11 mouse cellular contexts compared by ENCODE assay signal in the genomic region with DNA sequence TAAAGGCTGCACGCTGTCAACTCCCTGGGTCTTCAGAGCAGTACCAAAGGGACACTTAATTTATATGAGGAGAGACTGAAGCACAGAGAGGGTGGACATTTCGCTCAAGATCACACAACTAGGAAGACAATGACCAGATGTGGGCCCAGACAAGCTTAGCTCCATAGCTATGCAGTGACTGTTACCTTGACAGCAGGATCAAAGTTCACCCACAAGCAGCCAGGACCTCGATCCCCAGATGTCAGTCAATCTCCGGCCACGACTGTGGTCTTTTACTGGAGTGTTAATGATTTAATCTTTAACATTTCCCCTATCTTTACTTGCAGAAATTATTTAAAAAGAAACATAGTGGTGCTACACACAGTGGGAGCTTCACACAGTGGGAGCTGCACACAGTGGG. TPM values are rescaled to one million over a fixed set of nuclear protein-coding genes. Genes with fewer than 3 reads are reported as not detected.
A peak's percentile ranks its signal among the peaks of the same experiment; 100 is the strongest.
DNase-seq lines count a peak whose midpoint lies in the region; ATAC-seq lines count a peak whose summit lies in the region.
"Had no signal": no experiment of that assay in that cellular context is flagged by ENCODE, and none has a peak within 500 bp of the region (broad histone marks: within the 10 kb centered on the region; RNA-seq: fewer than 3 reads in every experiment).

No protein-coding gene starts in this region.

- H3K4me2 ChIP-seq in neural tube, embryonic 13.5 days: no peak overlapping the region
- peak overlapping the region; percentile 11; the same call in 1 of the 2 replicates for H3K4me2 ChIP-seq in limb, embryonic 13.5 days (replicated peaks)

- H3K27ac ChIP-seq in neural tube, embryonic 13.5 days (replicated peaks): peak overlapping the region; percentile 46; the same call in 1 of the 2 replicates
- peak overlapping the region; percentile 28; the same call in 1 of the 2 replicates for H3K27ac ChIP-seq in limb, embryonic 13.5 days

- peak; percentile 49 for DNase-seq in embryo, embryonic 10 days (ENCODE audit: low spot score)
- no peak for DNase-seq in embryo, embryonic 9.5 days (ENCODE audit: extremely low spot score)
- DNase-seq in neural tube, embryonic 10.5 days (ENCODE audit: extremely low spot score, low spot score): no peak
- no peak for DNase-seq in spleen, postnatal 10 days (ENCODE audit: low spot score in 2 of 2)
- no peak for DNase-seq in left cerebral cortex, adult 8-10 months (ENCODE audit: low spot score in 2 of 2)
- DNase-seq: adrenal gland, adult 2 months; right cerebral cortex, postnatal 4 days had no signal

- H3K4me1 ChIP-seq in neural tube, embryonic 13.5 days (replicated peaks): peaks cover 54% of the 10 kb centered on the region
- peaks cover 92% of the 10 kb centered on the region for H3K4me1 ChIP-seq in limb, embryonic 13.5 days

- no peaks in the 10 kb centered on the region for H3K9me3 ChIP-seq in neural tube, embryonic 13.5 days
- H3K9me3 ChIP-seq in limb, embryonic 13.5 days: no peaks in the 10 kb centered on the region

- H3K27me3 ChIP-seq in neural tube, embryonic 13.5 days: peaks cover 16% of the 10 kb centered on the region; the same call in 1 of the 2 replicates
- peaks cover 24% of the 10 kb centered on the region for H3K27me3 ChIP-seq in limb, embryonic 13.5 days

- 45% methylated on average over 5 of the region's 5 CpGs for WGBS in neural tube, embryonic 13.5 days
- WGBS in limb, embryonic 13.5 days: 11% methylated on average over 5 of the region's 5 CpGs

- no peak overlapping the region for H3K9ac ChIP-seq in neural tube, embryonic 13.5 days
- H3K9ac ChIP-seq in limb, embryonic 13.5 days: peak overlapping the region; percentile 13; the same call in 1 of the 2 replicates

- no peak for ATAC-seq in neural tube, embryonic 13.5 days (ENCODE audit: low read depth)
- ATAC-seq in limb, embryonic 13.5 days (ENCODE audit: low FRiP score, low read depth): no peak
- ATAC-seq in CD4-positive, CD25-positive, alpha-beta regulatory T cell, adult 4 months: no peak

- H3K36me3 ChIP-seq in neural tube, embryonic 13.5 days: no peaks in the 10 kb centered on the region
- H3K36me3 ChIP-seq in limb, embryonic 13.5 days: no peaks in the 10 kb centered on the region
- H3K36me3 ChIP-seq: G1E had no signal

- no peak overlapping the region for H3K4me3 ChIP-seq in neural tube, embryonic 13.5 days
- H3K4me3 ChIP-seq in limb, embryonic 13.5 days: no peak overlapping the region

RNA-seq across cellular contexts. Expression of a gene that starts 49.1 kb away (rescaled TPM):
- polyA plus RNA-seq in neural tube, embryonic 13.5 days (2015; fragmentation: Nextera tagmentation; extraction: Ambion mirVana): 1.7 and 1.8 TPM in 2 replicates
- polyA plus RNA-seq in limb, embryonic 13.5 days (2015; fragmentation: Nextera tagmentation; extraction: Ambion mirVana): 6.3 and 7.3 TPM in 2 replicates
- 10 to 100 TPM; 20.9 to 22.6 TPM for polyA plus RNA-seq in CD4-positive, CD25-positive, alpha-beta regulatory T cell, adult 4 months (2017; shearing (Covaris generic))
- total RNA-seq in left cerebral cortex, adult 8-10 months (2022): 10 to 100 TPM; 15.2 to 16.8 (median 15.6) TPM
- polyA plus RNA-seq: G1E had no signal
